Mouse (Mus musculus): Measurements from ENCODE around the gene Pla2g6.
A peak's percentile ranks its signal among the peaks of the same experiment; 100 is the strongest.

The Pla2g6 gene

GRCm38 (mm10) chr15:79328058-79328938 is at the start of gene Pla2g6:
Gene Pla2g6, minus strand, starts transcription at chr15:79328390.
- DNase-seq (ENCODE audit: low read depth, low spot score): peak; percentile 100

- peak; percentile 87 for DNase-seq (ENCODE audit: low read depth, low spot score)
These were observed 49.5 kb upstream of the Pla2g6 start for GRCm38 (mm10) chr15:79377681-79378080.

GRCm38 (mm10) chr15:79374760-79375159 is 46.6 kb upstream of the Pla2g6 start:
- DNase-seq (ENCODE audit: low read depth, low spot score): no peak

GRCm38 (mm10) chr15:79370281-79370843 is 42.2 kb upstream of the Pla2g6 start:
- no peak for DNase-seq (ENCODE audit: low read depth, low spot score)

GRCm38 (mm10) chr15:79369452-79370280 is 41.5 kb upstream of the Pla2g6 start:
- no peak for DNase-seq (ENCODE audit: low read depth, low spot score)

- no peak for DNase-seq (ENCODE audit: low read depth, low spot score)
These were observed 40.8 kb upstream of the Pla2g6 start for GRCm38 (mm10) chr15:79368861-79369440.

- DNase-seq (ENCODE audit: low read depth, low spot score): no peak
These were observed 40.2 kb upstream of the Pla2g6 start for GRCm38 (mm10) chr15:79368313-79368811.

- DNase-seq (ENCODE audit: low read depth, low spot score): no peak
These were observed 38.2 kb upstream of the Pla2g6 start for GRCm38 (mm10) chr15:79366402-79366801.

- DNase-seq (ENCODE audit: low read depth, low spot score): no peak
These were observed 36.9 kb upstream of the Pla2g6 start for GRCm38 (mm10) chr15:79365068-79365467.

GRCm38 (mm10) chr15:79364120-79364519 is 35.9 kb upstream of the Pla2g6 start:
- no peak for DNase-seq (ENCODE audit: low read depth, low spot score)

- no peak for DNase-seq (ENCODE audit: low read depth, low spot score)
These were observed 32.8 kb upstream of the Pla2g6 start for GRCm38 (mm10) chr15:79361023-79361422.

GRCm38 (mm10) chr15:79360371-79360770 is 32.2 kb upstream of the Pla2g6 start:
- peak; percentile 63 for DNase-seq (ENCODE audit: low read depth, low spot score)

- DNase-seq (ENCODE audit: low read depth, low spot score): no peak
These were observed 31.8 kb upstream of the Pla2g6 start for GRCm38 (mm10) chr15:79359954-79360353.

GRCm38 (mm10) chr15:79357974-79358690 is 29.9 kb upstream of the Pla2g6 start:
- no peak for DNase-seq (ENCODE audit: low read depth, low spot score)

- DNase-seq (ENCODE audit: low read depth, low spot score): peak; percentile 83
These were observed 29.1 kb upstream of the Pla2g6 start for GRCm38 (mm10) chr15:79357036-79357911.

GRCm38 (mm10) chr15:79356481-79356880 is 28.3 kb upstream of the Pla2g6 start:
- DNase-seq (ENCODE audit: low read depth, low spot score): no peak

GRCm38 (mm10) chr15:79354619-79355018 is 26.4 kb upstream of the Pla2g6 start:
- no peak for DNase-seq (ENCODE audit: low read depth, low spot score)

- no peak for DNase-seq (ENCODE audit: low read depth, low spot score)
These were observed 25.6 kb upstream of the Pla2g6 start for GRCm38 (mm10) chr15:79353690-79354305.

- DNase-seq (ENCODE audit: low read depth, low spot score): no peak
These were observed 24.3 kb upstream of the Pla2g6 start for GRCm38 (mm10) chr15:79352479-79352878.
